Mouse (Mus musculus): ENCODE results near the gene Elk4. TPM values are rescaled to one million over a fixed set of nuclear protein-coding genes. Genes with fewer than 3 reads are reported as not detected.

Elk4 gene
- polyA plus RNA-seq, 1 experiment from 2014 or later: 8.0 TPM

GRCm38 (mm10) chr1:131990083-131990760, 17.2 kb upstream of the Elk4 start:
- no peak for ATAC-seq (ENCODE audit: low FRiP score)
- Histone ChIP-seq H3K4me2 (no peak overlapping the region), H3K36me3 (no peaks in the 10 kb centered on the region), H3K4me3 (replicated peaks) (no peak overlapping the region), H3K9me3 (replicated peaks) (no peaks in the 10 kb centered on the region), H3K27ac (replicated peaks) (no peak overlapping the region), H3K27me3 (replicated peaks) (no peaks in the 10 kb centered on the region), H3K9ac (replicated peaks) (no peak overlapping the region), H3K4me1 (no peaks in the 10 kb centered on the region)
- WGBS: 93% methylated on average over 9 of the region's 9 CpGs

- H3K4me1 ChIP-seq: no peaks in the 10 kb centered on the region
- H3K27ac ChIP-seq (replicated peaks): no peak overlapping the region
- H3K9me3 ChIP-seq (replicated peaks): no peaks in the 10 kb centered on the region
- no peak overlapping the region for H3K4me3 ChIP-seq (replicated peaks)
- H3K9ac ChIP-seq (replicated peaks): no peak overlapping the region
- H3K27me3 ChIP-seq (replicated peaks): no peaks in the 10 kb centered on the region
- 85% methylated on average over 7 of the region's 7 CpGs for WGBS
- H3K36me3 ChIP-seq: no peaks in the 10 kb centered on the region
- H3K4me2 ChIP-seq: no peak overlapping the region
- ATAC-seq (ENCODE audit: low FRiP score): no peak
These were observed 14.8 kb upstream of the Elk4 start for GRCm38 (mm10) chr1:131992561-131993001.

- Histone ChIP-seq H3K4me1 (no peaks in the 10 kb centered on the region), H3K27ac (replicated peaks) (no peak overlapping the region), H3K27me3 (replicated peaks) (no peaks in the 10 kb centered on the region), H3K9ac (replicated peaks) (no peak overlapping the region), H3K4me3 (replicated peaks) (no peak overlapping the region), H3K36me3 (no peaks in the 10 kb centered on the region), H3K4me2 (no peak overlapping the region), H3K9me3 (replicated peaks) (no peaks in the 10 kb centered on the region)
- ATAC-seq (ENCODE audit: low FRiP score): no peak
- 86% methylated on average over 12 of the region's 12 CpGs for WGBS
These were observed 14.0 kb upstream of the Elk4 start for GRCm38 (mm10) chr1:131993169-131994040.

GRCm38 (mm10) chr1:131995062-131995461, 12.3 kb upstream of the Elk4 start:
- H3K9ac ChIP-seq (replicated peaks): no peak overlapping the region
- H3K9me3 ChIP-seq (replicated peaks): no peaks in the 10 kb centered on the region
- H3K4me2 ChIP-seq: no peak overlapping the region
- ATAC-seq (ENCODE audit: low FRiP score): no peak
- H3K36me3 ChIP-seq: no peaks in the 10 kb centered on the region
- no peaks in the 10 kb centered on the region for H3K27me3 ChIP-seq (replicated peaks)
- 34% methylated on average over 4 of the region's 4 CpGs for WGBS
- H3K27ac ChIP-seq (replicated peaks): no peak overlapping the region
- no peaks in the 10 kb centered on the region for H3K4me1 ChIP-seq
- H3K4me3 ChIP-seq (replicated peaks): no peak overlapping the region

- no peaks in the 10 kb centered on the region for H3K9me3 ChIP-seq (replicated peaks)
- no peaks in the 10 kb centered on the region for H3K36me3 ChIP-seq
- no peaks in the 10 kb centered on the region for H3K4me1 ChIP-seq
- no peak overlapping the region for H3K4me3 ChIP-seq (replicated peaks)
- H3K9ac ChIP-seq (replicated peaks): no peak overlapping the region
- no peak overlapping the region for H3K4me2 ChIP-seq
- no peak for ATAC-seq (ENCODE audit: low FRiP score)
- H3K27me3 ChIP-seq (replicated peaks): no peaks in the 10 kb centered on the region
- H3K27ac ChIP-seq (replicated peaks): no peak overlapping the region
These were observed 6.9 kb upstream of the Elk4 start for GRCm38 (mm10) chr1:132000506-132000905.

GRCm38 (mm10) chr1:132001880-132002330, 5.5 kb upstream of the Elk4 start:
- no peak overlapping the region for H3K4me2 ChIP-seq
- 91% methylated on average over 4 of the region's 4 CpGs for WGBS
- peaks cover 5% of the 10 kb centered on the region for H3K4me1 ChIP-seq
- H3K27me3 ChIP-seq (replicated peaks): no peaks in the 10 kb centered on the region
- no peaks in the 10 kb centered on the region for H3K36me3 ChIP-seq
- H3K9ac ChIP-seq (replicated peaks): no peak overlapping the region
- H3K9me3 ChIP-seq (replicated peaks): no peaks in the 10 kb centered on the region
- H3K4me3 ChIP-seq (replicated peaks): no peak overlapping the region
- H3K27ac ChIP-seq (replicated peaks): no peak overlapping the region
- ATAC-seq (ENCODE audit: low FRiP score): no peak

- Histone ChIP-seq H3K9me3 (replicated peaks) (no peaks in the 10 kb centered on the region), H3K27ac (replicated peaks) (no peak overlapping the region), H3K9ac (replicated peaks) (no peak overlapping the region), H3K4me3 (replicated peaks) (no peak overlapping the region), H3K4me2 (no peak overlapping the region), H3K36me3 (no peaks in the 10 kb centered on the region), H3K27me3 (replicated peaks) (no peaks in the 10 kb centered on the region), H3K4me1 (peaks cover 5% of the 10 kb centered on the region)
- ATAC-seq (ENCODE audit: low FRiP score): no peak
- WGBS: 87% methylated on average over 2 of the region's 2 CpGs
These were observed 4.3 kb upstream of the Elk4 start for GRCm38 (mm10) chr1:132003111-132003510.

GRCm38 (mm10) chr1:132003817-132004216, 3.6 kb upstream of the Elk4 start:
- H3K4me1 ChIP-seq: peaks cover 10% of the 10 kb centered on the region
- H3K36me3 ChIP-seq: no peaks in the 10 kb centered on the region
- no peak overlapping the region for H3K9ac ChIP-seq (replicated peaks)
- H3K4me3 ChIP-seq (replicated peaks): no peak overlapping the region
- H3K4me2 ChIP-seq: no peak overlapping the region
- H3K9me3 ChIP-seq (replicated peaks): no peaks in the 10 kb centered on the region
- WGBS: 58% methylated on average over 1 of the region's 1 CpGs
- no peak for ATAC-seq (ENCODE audit: low FRiP score)
- H3K27me3 ChIP-seq (replicated peaks): no peaks in the 10 kb centered on the region
- H3K27ac ChIP-seq (replicated peaks): no peak overlapping the region

- Histone ChIP-seq H3K4me1 (peaks cover 19% of the 10 kb centered on the region), H3K4me3 (replicated peaks) (no peak overlapping the region), H3K36me3 (no peaks in the 10 kb centered on the region), H3K27ac (replicated peaks) (no peak overlapping the region), H3K9ac (replicated peaks) (no peak overlapping the region), H3K9me3 (replicated peaks) (no peaks in the 10 kb centered on the region), H3K4me2 (no peak overlapping the region), H3K27me3 (replicated peaks) (no peaks in the 10 kb centered on the region)
- ATAC-seq (ENCODE audit: low FRiP score): no peak
- WGBS: 88% methylated on average over 6 of the region's 6 CpGs
These were observed 2.7 kb upstream of the Elk4 start for GRCm38 (mm10) chr1:132004574-132005180.

GRCm38 (mm10) chr1:132005466-132005865, 1.9 kb upstream of the Elk4 start:
- 96% methylated on average over 1 of the region's 1 CpGs for WGBS

GRCm38 (mm10) chr1:132006046-132006445, 1.4 kb upstream of the Elk4 start:
- Histone ChIP-seq H3K9ac (replicated peaks) (no peak overlapping the region), H3K36me3 (no peaks in the 10 kb centered on the region), H3K27ac (replicated peaks) (no peak overlapping the region), H3K4me3 (replicated peaks) (no peak overlapping the region), H3K27me3 (replicated peaks) (no peaks in the 10 kb centered on the region), H3K4me2 (no peak overlapping the region), H3K4me1 (peaks cover 30% of the 10 kb centered on the region), H3K9me3 (replicated peaks) (no peaks in the 10 kb centered on the region)
- WGBS: 88% methylated on average over 3 of the region's 3 CpGs
- ATAC-seq (ENCODE audit: low FRiP score): no peak

More at GRCm38 (mm10) chr1:132005466-132005865, 1.9 kb upstream of the Elk4 start:
- peaks cover 24% of the 10 kb centered on the region for H3K4me1 ChIP-seq
- no peak for ATAC-seq (ENCODE audit: low FRiP score)
- H3K9me3 ChIP-seq (replicated peaks): no peaks in the 10 kb centered on the region
- H3K36me3 ChIP-seq: no peaks in the 10 kb centered on the region
- no peaks in the 10 kb centered on the region for H3K27me3 ChIP-seq (replicated peaks)
- no peak overlapping the region for H3K4me3 ChIP-seq (replicated peaks)
- H3K27ac ChIP-seq (replicated peaks): no peak overlapping the region
- H3K9ac ChIP-seq (replicated peaks): no peak overlapping the region
- no peak overlapping the region for H3K4me2 ChIP-seq
